Mouse (Mus musculus) ES-E14 (cell line): Measurements from ENCODE around the gene Olfr524. TPM values are rescaled to one million over a fixed set of nuclear protein-coding genes. Genes with fewer than 3 reads are reported as not detected.

Source experiments
- DNase-seq: peaks from one replicate; pipeline ENCODE4 v3.0.0-alpha.2; 2013; ENCODE audit warnings: low read depth, low spot score
- H3K27ac ChIP-seq: 2 replicates; pipeline ENCODE4 v1.5.1; 2012; ENCODE audit warnings: low read depth, mild to moderate bottlenecking, low read length, moderate library complexity, mixed read lengths; ENCODE audit not compliant: poor library complexity, insufficient read depth, severe bottlenecking
- H3K36me3 ChIP-seq: 2 replicates; pipeline ENCODE4 v1.6.1; 2012; ENCODE audit warnings: mild to moderate bottlenecking, low read length, moderate library complexity, mixed read lengths; ENCODE audit not compliant: control insufficient read depth, poor library complexity, insufficient read depth, severe bottlenecking
- H3K4me1 ChIP-seq, 2 experiments: fragments of 150-350 bp in 1 of 2; sonication (generic) in 1 of 2; 2 replicates each; pipeline ENCODE4 v1.6.1; 2012; ENCODE audit warnings: low read length in 2 of 2, mild to moderate bottlenecking in 1 of 2, mixed read lengths in 1 of 2; ENCODE audit not compliant: control insufficient read depth in 2 of 2, insufficient read depth in 2 of 2, poor library complexity in 1 of 2
- H3K4me3 ChIP-seq, 2 experiments: fragments of 150-350 bp in 1 of 2; sonication (generic) in 1 of 2; 2 replicates each; pipeline ENCODE4 v1.5.1; 2012; ENCODE audit warnings: low read length in 2 of 2, low read depth in 1 of 2, mild to moderate bottlenecking in 1 of 2, mixed read lengths in 1 of 2; ENCODE audit not compliant: insufficient read depth in 1 of 2, poor library complexity in 1 of 2, severe bottlenecking in 1 of 2
- H3K9ac ChIP-seq: 2 replicates; pipeline ENCODE4 v1.6.1; 2012; ENCODE audit warnings: low read depth, mild to moderate bottlenecking, low read length, mixed read lengths; ENCODE audit not compliant: poor library complexity, insufficient read depth, severe bottlenecking
- H3K9me3 ChIP-seq: fragments of 150-350 bp; sonication (generic); 2 replicates; pipeline ENCODE4 v1.6.1; 2012; ENCODE audit warnings: low read depth, mild to moderate bottlenecking, low read length; ENCODE audit not compliant: control insufficient read depth, insufficient read depth
- HCFC1 ChIP-seq: IDR thresholded peaks from 2 replicates; pipeline ENCODE4 v1.6.1; 2012; ENCODE audit warnings: low read length, inconsistent platforms, borderline replicate concordance; ENCODE audit not compliant: insufficient read depth
- MAFK ChIP-seq: IDR thresholded peaks from 2 replicates; pipeline ENCODE4 v1.6.1; 2014; ENCODE audit warnings: mild to moderate bottlenecking, low read depth, low read length, inconsistent platforms; ENCODE audit not compliant: insufficient read depth
- ZC3H11A ChIP-seq: IDR thresholded peaks from 2 replicates; pipeline ENCODE4 v1.6.1; 2012; ENCODE audit warnings: low read depth, mild to moderate bottlenecking, inconsistent platforms, low read length, borderline replicate concordance
- ZNF384 ChIP-seq: IDR thresholded peaks from 2 replicates; pipeline ENCODE4 v1.6.1; 2012; ENCODE audit warnings: low read depth, low read length, inconsistent platforms
- in situ Hi-C, 2 experiments: fragments of 600-800 bp; cut with MboI; formaldehyde crosslinking; loops; one replicate each; pipeline ENCODE4 v1.15.1; 2025; ENCODE audit warnings: low sequenced_read_pairs in 2 of 2, inconsistent platforms in 1 of 2; ENCODE audit not compliant: unreplicated experiment in 2 of 2
- total RNA-seq: library from RNA; depleted of rRNA; stranded (reverse); fragments of 300-350 nt; gene quantifications from 2 replicates; pipeline ENCODE4 v1.2.3, GENCODE M21; 2012; rRNA removed

The Olfr524 gene
- total RNA-seq, 1 experiment: not detected

DNA sequence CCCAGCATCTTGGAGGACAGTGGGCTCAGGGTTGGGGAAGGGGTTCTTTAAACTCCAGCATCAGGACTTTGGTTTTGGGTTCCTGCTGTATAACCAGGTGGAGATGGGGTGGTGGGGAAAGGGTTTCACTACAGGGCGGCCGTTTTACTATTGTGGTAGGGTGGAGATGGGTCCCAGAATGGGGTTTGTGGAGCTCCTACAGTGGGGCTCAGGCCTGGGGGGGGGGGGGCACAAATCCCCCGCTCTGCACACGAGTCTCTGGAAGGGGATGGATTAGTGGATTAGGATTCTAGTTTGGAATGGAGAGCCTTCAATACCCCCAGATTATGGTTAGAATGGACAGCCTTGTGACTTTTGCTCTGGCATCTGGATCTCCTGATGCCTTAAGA is 51.9 kb downstream of the Olfr524 start:
- in situ Hi-C loops: no loop called here

DNA sequence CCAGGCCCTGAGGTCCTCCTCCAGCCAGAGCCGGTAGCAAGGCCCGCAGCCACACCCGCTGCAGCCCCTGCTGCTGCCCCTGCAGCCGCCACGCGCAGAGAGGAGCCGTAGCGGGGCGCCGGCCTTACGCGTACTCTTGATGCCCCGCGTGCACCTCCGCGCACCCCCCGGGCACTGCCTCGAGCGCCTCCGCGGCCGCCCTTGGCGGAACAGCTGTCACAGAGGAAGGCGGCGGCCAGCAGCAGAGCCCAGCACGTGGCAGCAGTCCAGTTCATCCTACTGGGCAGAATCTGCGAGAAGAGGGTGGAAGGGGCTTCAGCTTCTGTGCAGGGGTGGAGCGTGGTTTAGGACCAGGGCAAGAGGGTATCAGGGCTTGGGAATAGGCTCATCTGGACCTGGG is 52.4 kb downstream of the Olfr524 start:
- H3K9ac ChIP-seq: peak overlapping the region; percentile 66
- no peaks in the 10 kb centered on the region for H3K9me3 ChIP-seq
- peak overlapping the region; percentile 58 to 63 for H3K4me3 ChIP-seq
- H3K4me1 ChIP-seq: peaks cover 0 to 9% of the 10 kb centered on the region in 2 experiments; a peak in 1 of 4 replicates
- in situ Hi-C loops: no loop called here
- H3K27ac ChIP-seq: no peak overlapping the region
- TF ChIP-seq ZNF384: no peak
- TF ChIP-seq MAFK: no peak
- H3K36me3 ChIP-seq: peaks cover 8% of the 10 kb centered on the region; the same call in 1 of the 2 replicates
- DNase-seq: no peak

More for the DNA sequence above, 51.9 kb downstream of the Olfr524 start:
- Histone ChIP-seq H3K27ac (no peak overlapping the region), H3K9ac (no peak overlapping the region), H3K9me3 (no peaks in the 10 kb centered on the region), H3K4me3 (peak overlapping the region; percentile 58 to 63; a peak in 3 of 4 replicates), H3K36me3 (peaks cover 8% of the 10 kb centered on the region; the same call in 1 of the 2 replicates), H3K4me1 (peaks cover 0 to 9% of the 10 kb centered on the region in 2 experiments; a peak in 1 of 4 replicates)
- TF ChIP-seq ZC3H11A: no peak
- TF ChIP-seq HCFC1: no peak
- no peak for TF ChIP-seq ZNF384
- TF ChIP-seq MAFK: no peak
- DNase-seq: no peak

Other genes with a start within 250 kb of the Olfr524 start
- 1.8 TPM in 2 replicates for gene 6430531B16Rik, start 227.2 kb downstream of the Olfr524 start, total RNA-seq
- 7.6 and 8.3 TPM in 2 replicates for gene Adam8, start 213.4 kb downstream of the Olfr524 start, total RNA-seq
- gene Zfp511, start 169.6 kb downstream of the Olfr524 start, total RNA-seq: 27.1 and 29.6 TPM in 2 replicates
- gene Tubgcp2, start 169.3 kb downstream of the Olfr524 start, total RNA-seq: 28.1 and 29.0 TPM in 2 replicates
- gene Msx3, start 156.9 kb downstream of the Olfr524 start, total RNA-seq: 0.16 and 0.27 TPM in 2 replicates
- 0.26 TPM in 1 of 2 replicates, not detected in the other for gene Caly, start 123.4 kb downstream of the Olfr524 start, total RNA-seq
- 0.49 TPM in 1 of 2 replicates, not detected in the other for gene Prap1, start 112.6 kb downstream of the Olfr524 start, total RNA-seq
- gene Fuom, start 103.5 kb downstream of the Olfr524 start, total RNA-seq: 6.6 and 11.9 TPM in 2 replicates
- gene Paox, start 90.2 kb downstream of the Olfr524 start, total RNA-seq: 9.1 and 15.5 TPM in 2 replicates
- 47.0 and 58.3 TPM in 2 replicates for gene Echs1, start 89.5 kb downstream of the Olfr524 start, total RNA-seq
- 21.0 and 23.0 TPM in 2 replicates for gene Mtg1, start 68.4 kb downstream of the Olfr524 start, total RNA-seq
- 0.27 and 0.48 TPM in 2 replicates for gene Sprn, start 51.1 kb downstream of the Olfr524 start, total RNA-seq
- gene Olfr522, start 41.2 kb downstream of the Olfr524 start, total RNA-seq: not detected in 2 replicates
- gene Olfr523, start 32.7 kb downstream of the Olfr524 start, total RNA-seq: not detected in 2 replicates
- gene Cd163l1, start 12.3 kb upstream of the Olfr524 start, total RNA-seq: not detected in 2 replicates
- gene 5830411N06Rik, start 41.3 kb upstream of the Olfr524 start, total RNA-seq: not detected in 2 replicates
- not detected in 2 replicates for gene Olfr525, start 114.9 kb upstream of the Olfr524 start, total RNA-seq
- not detected in 2 replicates for gene Olfr527, start 128.1 kb upstream of the Olfr524 start, total RNA-seq
- gene Olfr60, start 155.7 kb upstream of the Olfr524 start, total RNA-seq: not detected in 2 replicates
- not detected in 2 replicates for gene Olfr530, start 170.4 kb upstream of the Olfr524 start, total RNA-seq
- not detected in 2 replicates for gene Olfr531, start 197.0 kb upstream of the Olfr524 start, total RNA-seq
- gene Olfr532, start 215.7 kb upstream of the Olfr524 start, total RNA-seq: not detected in 2 replicates